Mouse (Mus musculus) MEL (cell line): Measurements from ENCODE around the gene Cgnl1. TPM values are rescaled to one million over a fixed set of nuclear protein-coding genes. Genes with fewer than 3 reads are reported as not detected.

Experiments
- DNase-seq: peaks from one replicate; pipeline ENCODE4 v3.0.0; 2011; ENCODE audit warnings: low read depth, low spot score
- H3K27ac ChIP-seq: 2 replicates; pipeline ENCODE4 v1.5.1; 2012; ENCODE audit warnings: low read depth, mild to moderate bottlenecking, control low read depth, low read length, moderate library complexity; ENCODE audit not compliant: control insufficient read depth
- H3K27me3 ChIP-seq, 2 experiments: fragments of 150-350 bp in 1 of 2; sonication (generic) in 1 of 2; 2 replicates each; pipeline ENCODE4 v1.6.1; 2012; ENCODE audit warnings: low read length in 2 of 2, mild to moderate bottlenecking in 2 of 2, improper control_type of control experiment in 1 of 2, moderate library complexity in 1 of 2; ENCODE audit not compliant: insufficient read depth in 2 of 2, control insufficient read depth in 1 of 2
- H3K36me3 ChIP-seq, 2 experiments: 2 replicates each; pipeline ENCODE4 v1.6.1; 2012 to 2014; ENCODE audit warnings: low read length in 2 of 2, improper control_type of control experiment in 1 of 2, inconsistent platforms in 1 of 2, mild to moderate bottlenecking in 1 of 2; ENCODE audit not compliant: insufficient read depth in 2 of 2, control insufficient read depth in 1 of 2
- H3K4me1 ChIP-seq, 2 experiments: fragments of 150-350 bp in 1 of 2; sonication (generic) in 1 of 2; 2 replicates each; pipeline ENCODE4 v1.6.1; 2012; ENCODE audit warnings: low read length in 2 of 2, improper control_type of control experiment in 1 of 2, mild to moderate bottlenecking in 1 of 2; ENCODE audit not compliant: insufficient read depth in 2 of 2, control insufficient read depth in 1 of 2
- H3K4me3 ChIP-seq, 2 experiments: fragments of 150-350 bp in 1 of 2; sonication (generic) in 1 of 2; 2 replicates each; pipeline ENCODE4 v1.5.1; 2012; ENCODE audit warnings: low read depth in 2 of 2, low read length in 2 of 2, mild to moderate bottlenecking in 2 of 2, moderate library complexity in 2 of 2, control low read depth in 1 of 2, improper control_type of control experiment in 1 of 2; ENCODE audit not compliant: control insufficient read depth in 1 of 2, insufficient read depth in 1 of 2
- H3K79me2 ChIP-seq: 2 replicates; pipeline ENCODE4 v1.6.1; 2012; ENCODE audit warnings: mild to moderate bottlenecking, low read length, moderate library complexity; ENCODE audit not compliant: control insufficient read depth, poor library complexity, insufficient read depth
- H3K9ac ChIP-seq: 2 replicates; pipeline ENCODE4 v1.6.1; 2012; ENCODE audit warnings: low read depth, mild to moderate bottlenecking, control low read depth, low read length, moderate library complexity; ENCODE audit not compliant: control insufficient read depth, poor library complexity, severe bottlenecking
- H3K9me3 ChIP-seq: fragments of 150-350 bp; sonication (generic); replicated peaks from 2 replicates; pipeline ENCODE4 v1.6.1; 2012; ENCODE audit warnings: mild to moderate bottlenecking, low read length, improper control_type of control experiment, moderate library complexity; ENCODE audit not compliant: insufficient read depth
- BHLHE40 ChIP-seq: IDR thresholded peaks from 2 replicates; pipeline ENCODE4 v1.6.1; 2012; ENCODE audit warnings: low read depth, mild to moderate bottlenecking, inconsistent platforms, low read length, improper control_type of control experiment, borderline replicate concordance
- CTCF ChIP-seq, 3 experiments: IDR thresholded peaks in 2 of 3; conservative IDR thresholded peaks in 1 of 3; 2 replicates each; pipeline ENCODE4 v1.5.1; 2011 to 2012; ENCODE audit warnings: low read length in 3 of 3, low read depth in 2 of 3, mild to moderate bottlenecking in 2 of 3, improper control_type of control experiment in 1 of 3, inconsistent platforms in 1 of 3, mixed read lengths in 1 of 3, moderate library complexity in 1 of 3; ENCODE audit not compliant: control insufficient read depth in 1 of 3, insufficient read depth in 1 of 3, poor library complexity in 1 of 3, severe bottlenecking in 1 of 3
- GABPA ChIP-seq: IDR thresholded peaks from 2 replicates; pipeline ENCODE4 v1.6.1; 2012; ENCODE audit warnings: low read depth, mild to moderate bottlenecking, inconsistent platforms, low read length, improper control_type of control experiment, moderate library complexity
- MAZ ChIP-seq: IDR thresholded peaks from 2 replicates; pipeline ENCODE4 v1.6.1; 2012; ENCODE audit warnings: low read depth, mild to moderate bottlenecking, inconsistent platforms, low read length, improper control_type of control experiment
- MEF2A ChIP-seq: IDR thresholded peaks from 2 replicates; pipeline ENCODE4 v1.6.1; 2014; ENCODE audit warnings: low read depth, mild to moderate bottlenecking, inconsistent platforms, low read length, improper control_type of control experiment; ENCODE audit not compliant: poor library complexity, insufficient replicate concordance, severe bottlenecking; ENCODE audit errors: extremely low read depth
- MYC ChIP-seq: IDR thresholded peaks from 2 replicates; pipeline ENCODE4 v1.6.1; 2011; ENCODE audit warnings: low read depth, mild to moderate bottlenecking, low read length, improper control_type of control experiment, moderate library complexity
- SMC3 ChIP-seq: IDR thresholded peaks from 2 replicates; pipeline ENCODE4 v1.6.1; 2011; ENCODE audit warnings: low read depth, low read length, improper control_type of control experiment
- TAL1 ChIP-seq: IDR thresholded peaks from 2 replicates; pipeline ENCODE4 v1.6.1; 2012; ENCODE audit warnings: mild to moderate bottlenecking, inconsistent platforms, low read length, moderate library complexity, mixed read lengths
- TBP ChIP-seq: IDR thresholded peaks from 2 replicates; pipeline ENCODE4 v1.8.0; 2011; ENCODE audit warnings: low read depth, low read length, improper control_type of control experiment
- USF1 ChIP-seq: IDR thresholded peaks from 2 replicates; pipeline ENCODE4 v1.6.1; 2014; ENCODE audit warnings: low read depth, mild to moderate bottlenecking, inconsistent platforms, low read length, improper control_type of control experiment, moderate library complexity
- USF2 ChIP-seq, 2 experiments: IDR thresholded peaks; 2 replicates each; pipeline ENCODE4 v1.6.1; 2011 to 2012; ENCODE audit warnings: improper control_type of control experiment in 2 of 2, low read length in 2 of 2, borderline replicate concordance in 1 of 2, inconsistent platforms in 1 of 2, low read depth in 1 of 2, mild to moderate bottlenecking in 1 of 2; ENCODE audit not compliant: insufficient read depth in 1 of 2
- ZC3H11A ChIP-seq: IDR thresholded peaks from 2 replicates; pipeline ENCODE4 v1.6.1; 2012; ENCODE audit warnings: low read depth, mild to moderate bottlenecking, inconsistent platforms, low read length, improper control_type of control experiment
- ZMIZ1 ChIP-seq: IDR thresholded peaks from 2 replicates; pipeline ENCODE4 v1.6.1; 2012; ENCODE audit warnings: low read depth, mild to moderate bottlenecking, inconsistent platforms, low read length, improper control_type of control experiment, moderate library complexity
- polyA plus RNA-seq, 2 experiments: library from polyadenylated mRNA; stranded (reverse) in 1 of 2; unstranded in 1 of 2; fragments of >175 nt in 1 of 2; fragments of >200 nt in 1 of 2; gene quantifications; 2 replicates each; pipeline versions ENCODE4 v1.2.1 to v1.2.4; 2012; ENCODE audit warnings: low replicate concordance in 2 of 2, low read depth in 1 of 2; ENCODE audit not compliant: insufficient read length in 2 of 2, insufficient read depth in 1 of 2, missing spikeins in 1 of 2
- total RNA-seq: library from RNA; depleted of rRNA; stranded (reverse); fragments of 300-350 nt; gene quantifications from 2 replicates; pipeline ENCODE4 v1.2.3, GENCODE M21; 2012

Cgnl1 gene
- total and polyA plus RNA-seq, 3 experiments = 0.19 to 0.70 TPM; not detected in 1

DNA sequence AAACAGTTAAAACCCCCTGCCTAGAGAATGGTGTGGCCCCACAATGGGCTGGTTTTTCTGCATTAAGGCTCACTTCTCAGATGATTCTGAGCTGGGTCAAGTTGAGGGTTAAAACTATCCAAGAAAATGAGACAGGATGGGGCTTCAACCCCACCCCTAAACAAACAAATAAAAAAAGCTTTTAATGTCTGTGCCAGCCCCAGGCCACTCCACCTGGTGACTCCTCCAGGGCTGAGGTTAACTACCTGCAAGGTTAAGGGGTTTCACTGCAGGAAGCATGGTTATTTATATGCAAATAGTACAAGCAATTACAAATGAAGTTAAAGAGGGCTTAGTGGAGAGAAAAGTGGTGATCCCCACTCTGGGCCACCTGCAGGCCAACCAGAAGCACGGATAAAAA is 8.1 kb downstream of the Cgnl1 start:
- H3K36me3 ChIP-seq = peaks cover 0 to 2% of the 10 kb centered on the region in 2 experiments; a peak in 1 of 4 replicates
- TF ChIP-seq USF1 (no peak), CTCF (IDR thresholded peaks at IDR 0.05 in 2 of 3, conservative IDR thresholded peaks at IDR 0.05 in 1 of 3; ENCODE audit: control insufficient read depth in 1 of 3, insufficient read depth in 1 of 3, low read depth in 2 of 3, low read length in 3 of 3, poor library complexity in 1 of 3, severe bottlenecking in 1 of 3) (no peak), MEF2A (no peak), MYC (no peak), USF2 (IDR thresholded peaks at IDR 0.05; ENCODE audit: borderline replicate concordance in 1 of 2, insufficient read depth in 1 of 2, low read depth in 1 of 2, low read length in 2 of 2) (no peak), GABPA (no peak)
- TF ChIP-seq, all 39 proteins: peak for 0
- Histone ChIP-seq H3K79me2 (no peaks in the 10 kb centered on the region), H3K4me1 (peaks cover 0 to 9% of the 10 kb centered on the region in 2 experiments; a peak in 2 of 4 replicates), H3K27me3 (peaks cover under 1 to 2% of the 10 kb centered on the region in 2 experiments; a peak in 3 of 4 replicates), H3K4me3 (no peak overlapping the region), H3K27ac (no peak overlapping the region), H3K9ac (no peak overlapping the region), H3K9me3 (no peaks in the 10 kb centered on the region)
- no peak for DNase-seq

GRCm38 (mm10) chr9:71761663-71762062 is 9.7 kb downstream of the Cgnl1 start:
- DNase-seq = peak; percentile 31
- Histone ChIP-seq H3K27me3 (peaks cover 1 to 2% of the 10 kb centered on the region in 2 experiments; a peak in 3 of 4 replicates), H3K79me2 (no peaks in the 10 kb centered on the region), H3K27ac (no peak overlapping the region), H3K4me3 (no peak overlapping the region), H3K9ac (no peak overlapping the region), H3K36me3 (no peaks in the 10 kb centered on the region), H3K4me1 (no peaks in the 10 kb centered on the region), H3K9me3 (no peaks in the 10 kb centered on the region)
- TF ChIP-seq BHLHE40 (no peak), CTCF (IDR thresholded peaks at IDR 0.05 in 2 of 3, conservative IDR thresholded peaks at IDR 0.05 in 1 of 3; ENCODE audit: control insufficient read depth in 1 of 3, insufficient read depth in 1 of 3, low read depth in 2 of 3, low read length in 3 of 3, poor library complexity in 1 of 3, severe bottlenecking in 1 of 3) (peak; percentile 19 to 46 (median 33); a peak in 5 of 6 replicates), SMC3 (peak; percentile 30), ZC3H11A (no peak), TAL1 (no peak)

DNA sequence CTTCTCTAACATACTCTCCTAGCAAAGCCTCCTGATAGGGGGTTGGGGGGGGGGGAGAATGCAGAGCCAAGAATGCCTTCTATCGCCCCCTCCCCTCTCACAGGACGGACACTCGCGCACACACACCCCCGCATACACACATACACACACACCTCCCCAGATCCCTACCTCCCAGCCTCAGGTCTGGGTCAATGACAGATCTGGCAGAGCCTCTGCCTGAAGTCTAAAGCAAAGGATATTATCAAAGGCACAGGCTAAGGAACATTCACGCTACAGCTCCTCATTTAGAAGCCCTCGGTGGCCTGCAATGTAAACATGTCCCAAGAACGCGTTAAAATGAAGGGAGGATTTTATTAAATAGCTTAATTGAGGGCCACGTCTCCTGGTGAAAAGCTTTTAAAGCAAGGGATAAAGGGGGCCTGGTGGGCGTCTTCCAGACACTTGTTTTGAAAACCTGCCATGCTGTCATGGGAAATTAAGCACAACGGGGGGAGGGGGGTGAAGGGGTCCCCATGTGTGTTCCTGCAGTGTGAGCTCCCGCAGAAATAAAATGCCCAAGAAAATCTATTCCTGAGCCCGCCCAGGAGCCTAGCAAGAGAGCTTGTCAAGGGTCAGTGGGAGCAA is 10.8 kb downstream of the Cgnl1 start:
- H3K4me3 ChIP-seq = no peak overlapping the region
- no peak for TF ChIP-seq MAZ
- no peak for TF ChIP-seq ZMIZ1
- TF ChIP-seq TBP = no peak
- DNase-seq = no peak

More for the DNA sequence above, 10.8 kb downstream of the Cgnl1 start:
- Histone ChIP-seq H3K79me2 (no peaks in the 10 kb centered on the region), H3K27ac (no peak overlapping the region), H3K27me3 (peaks cover 2 to 5% of the 10 kb centered on the region in 2 experiments; a peak in 3 of 4 replicates), H3K36me3 (no peaks in the 10 kb centered on the region), H3K9ac (no peak overlapping the region), H3K4me1 (no peaks in the 10 kb centered on the region), H3K9me3 (no peaks in the 10 kb centered on the region)
